Mouse (Mus musculus) embryonic fibroblast, embryonic 13.5 days (primary cell): ENCODE results near the gene Fga.

Source experiments
- CTCF ChIP-seq: IDR thresholded peaks from 2 replicates; pipeline ENCODE4 v1.5.1; 2011; ENCODE audit warnings: mild to moderate bottlenecking, control low read depth, low read length, moderate library complexity, borderline replicate concordance; ENCODE audit not compliant: insufficient read depth
- POLR2A ChIP-seq: IDR thresholded peaks from 2 replicates; pipeline ENCODE4 v1.6.1; 2011; ENCODE audit warnings: low read depth, mild to moderate bottlenecking, control low read depth, low read length, moderate library complexity

- TF ChIP-seq CTCF (no peak), POLR2A (no peak)
Observed at GRCm38 (mm10) chr3:82998772-82999463, 27.0 kb upstream of the Fga start.
